Mouse (Mus musculus) right cerebral cortex, adult 2 months (tissue): Measurements from ENCODE around the gene Csf1.

Source experiments
- DNase-seq, 2 experiments: peaks; one replicate each; pipeline ENCODE4 v3.0.0; 2021 to 2022; ENCODE audit warnings: low spot score in 2 of 2

Gene Csf1

DNA sequence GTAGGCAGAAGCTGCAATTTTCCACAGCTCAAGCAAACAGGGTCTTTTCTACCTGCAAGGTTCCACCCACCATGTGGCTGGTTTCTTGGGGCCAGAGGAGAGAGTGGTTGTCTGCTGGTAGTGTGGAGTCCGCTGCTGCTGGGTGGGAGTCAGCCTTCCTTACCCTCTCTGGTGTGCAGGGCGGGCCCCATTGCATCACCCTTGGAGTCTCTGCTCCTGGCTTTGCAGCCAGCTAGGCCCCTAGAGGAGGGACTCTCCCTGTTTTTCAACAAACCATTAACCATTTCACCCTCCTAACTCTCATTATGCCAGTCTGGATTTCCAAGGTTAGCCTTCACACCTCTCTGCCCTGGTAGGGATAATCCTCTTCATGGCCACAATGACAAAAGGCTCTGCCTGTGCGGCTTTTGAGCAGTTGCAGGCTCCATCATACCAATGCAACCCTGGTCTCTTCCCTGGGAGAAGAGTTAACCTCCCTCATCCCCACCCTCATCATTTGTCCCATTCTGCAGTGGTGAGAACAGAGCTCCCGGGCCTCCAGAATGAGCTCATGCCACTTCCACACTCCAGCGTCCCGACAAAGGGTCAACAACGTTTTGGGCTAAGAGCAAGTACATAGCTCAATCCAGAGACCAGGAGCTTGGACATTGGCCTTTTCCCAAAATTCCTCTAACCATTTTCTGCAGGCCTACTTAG, 56.4 kb downstream of the Csf1 start:
- DNase-seq, result no peak

GRCm38 (mm10) chr3:107701767-107702394, 58.4 kb downstream of the Csf1 start:
- no peak for DNase-seq

DNA sequence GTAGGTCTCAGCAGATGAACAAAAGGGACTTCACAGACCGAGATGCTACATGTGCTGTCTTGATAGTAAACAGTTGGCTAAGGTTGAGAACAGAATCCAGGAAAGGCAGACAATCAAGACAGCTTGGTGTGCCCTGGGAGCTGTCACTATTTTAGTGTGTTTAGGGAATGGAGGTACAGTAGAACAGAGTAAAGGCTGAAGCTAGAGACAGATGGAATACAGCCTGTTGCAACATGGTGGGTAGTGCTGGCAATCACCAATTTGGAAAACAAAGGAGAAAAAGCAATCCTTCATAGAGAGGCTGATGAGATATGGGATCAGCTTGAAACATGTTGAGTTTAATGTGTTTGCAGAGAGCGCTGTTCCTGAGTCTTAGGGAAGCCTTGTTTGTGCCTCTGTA, 59.6 kb downstream of the Csf1 start:
- no peak for DNase-seq

DNA sequence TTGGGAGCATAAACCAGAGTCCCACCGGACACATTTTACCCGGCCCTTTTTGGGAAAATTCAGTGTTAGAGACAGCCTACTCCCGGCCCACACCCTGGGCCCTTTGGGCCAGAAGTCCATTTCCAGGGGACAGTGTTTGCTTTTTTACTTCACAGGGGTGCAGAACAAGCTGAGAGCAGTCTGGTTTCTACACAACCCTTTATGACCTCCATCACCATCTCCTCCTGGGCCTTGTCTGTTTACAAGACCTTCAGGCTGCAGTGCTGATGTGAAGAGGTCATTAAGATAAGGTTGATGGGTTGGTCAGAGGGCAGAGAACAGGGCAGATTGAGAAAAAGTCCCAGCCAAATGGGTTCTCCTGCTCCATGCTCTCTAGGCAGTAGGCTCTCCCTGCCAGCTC, 63.4 kb downstream of the Csf1 start:
- no peak for DNase-seq

GRCm38 (mm10) chr3:107695948-107696881, 64.1 kb downstream of the Csf1 start, which contains the start of gene Ahcyl1:
Gene Ahcyl1 (minus strand): TSS chr3:107696560.
- peak; percentile 99 for DNase-seq

- peak; percentile 36 to 46 for DNase-seq
Observed at GRCm38 (mm10) chr3:107695219-107695947, 64.9 kb downstream of the Csf1 start.

DNA sequence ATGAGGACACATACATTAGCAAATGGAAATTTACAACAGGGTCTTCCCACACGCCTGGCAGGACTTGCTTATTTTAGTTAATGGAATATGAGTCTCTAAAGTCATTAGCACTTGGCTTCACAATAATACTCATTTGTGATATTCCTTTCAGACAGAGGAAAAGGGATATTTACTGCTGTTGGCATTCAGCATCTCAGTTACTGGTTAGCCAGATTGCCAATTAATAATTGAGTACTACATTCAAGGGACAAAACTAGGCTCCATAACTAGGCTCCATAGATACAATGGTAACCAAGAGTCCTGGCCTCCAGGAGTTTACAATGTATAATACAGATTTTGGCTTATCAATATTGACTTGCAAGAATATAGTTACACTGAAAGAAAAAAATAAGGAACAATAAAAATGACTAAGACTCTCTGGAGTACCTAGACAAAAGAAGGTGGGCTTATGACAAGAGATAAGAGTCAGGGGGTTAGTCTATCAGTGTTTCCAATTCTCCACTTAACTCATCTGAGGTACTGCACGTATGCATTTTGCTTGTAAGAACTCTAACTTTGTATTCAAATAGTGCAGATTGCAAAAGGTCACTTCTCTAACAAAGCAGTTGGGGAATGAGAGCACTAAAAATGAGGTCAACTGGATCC, 65.9 kb downstream of the Csf1 start:
- DNase-seq, result no peak
